Mouse (Mus musculus) liver (tissue): ENCODE results near the gene Lypd4.
"Not testable (repeated sequence)": the region's sequence is repeated elsewhere in the genome, so short reads cannot be mapped to it uniquely, and the experiment has no call there.

Source experiments
- DNase-seq: peaks from one replicate; pipeline ENCODE4 v3.0.0-alpha.2; 2020; ENCODE audit warnings: mixed read lengths

Lypd4 gene

GRCm38 (mm10) chr7:24845181-24845580 is 24.6 kb downstream of the Lypd4 start:
- DNase-seq = no peak

- no peak for DNase-seq
These were observed 25.6 kb downstream of the Lypd4 start for GRCm38 (mm10) chr7:24844144-24844543.

- no peak for DNase-seq
These were observed 28.7 kb downstream of the Lypd4 start for GRCm38 (mm10) chr7:24841009-24841408.

- DNase-seq = no peak
These were observed 29.4 kb downstream of the Lypd4 start for GRCm38 (mm10) chr7:24840331-24840730.

- DNase-seq = no peak
These were observed 30.3 kb downstream of the Lypd4 start for GRCm38 (mm10) chr7:24839410-24839808.

GRCm38 (mm10) chr7:24838732-24839409 is 30.9 kb downstream of the Lypd4 start:
- not testable (repeated sequence) for DNase-seq

GRCm38 (mm10) chr7:24827181-24827580 is 42.6 kb downstream of the Lypd4 start:
- DNase-seq = no peak

GRCm38 (mm10) chr7:24824452-24824851 is 45.3 kb downstream of the Lypd4 start:
- DNase-seq = no peak

GRCm38 (mm10) chr7:24817502-24817901 is 52.2 kb downstream of the Lypd4 start:
- peak; percentile 83 for DNase-seq
